Mouse (Mus musculus) kidney, adult 2 months (tissue): ENCODE measurements around the gene Lcmt1.

Experiments used
- CTCF ChIP-seq: fragments of 200-500 bp; conservative IDR thresholded peaks from 2 replicates; pipeline ENCODE4 v1.5.1; 2011; ENCODE audit warnings: low read depth, mild to moderate bottlenecking, control low read depth, low read length, moderate library complexity, mixed read lengths; ENCODE audit not compliant: insufficient read depth, insufficient read length
- POLR2A ChIP-seq: fragments of 200-500 bp; IDR thresholded peaks from one replicate; pipeline ENCODE4 v1.6.1; 2011; ENCODE audit warnings: low read depth, low read length, control low read depth

DNA sequence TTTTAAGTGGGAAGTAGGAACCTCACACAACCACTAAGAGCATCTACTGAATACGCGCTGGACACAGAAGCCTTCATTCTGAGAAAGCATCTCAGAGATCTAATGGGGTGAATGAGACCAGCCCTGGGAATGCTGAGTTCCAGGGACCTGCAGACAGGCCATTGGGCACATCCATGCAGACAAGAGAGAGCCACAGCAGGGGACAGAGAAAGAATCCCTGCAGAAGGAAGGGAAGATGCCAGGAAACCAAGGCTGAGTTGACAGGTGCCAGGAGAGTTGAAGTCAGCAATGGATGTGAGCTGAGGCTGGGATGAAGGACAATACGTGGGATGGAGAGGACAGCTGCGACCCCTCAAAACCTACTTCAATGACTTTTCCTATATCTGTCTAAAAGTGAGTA is 16.5 kb upstream of the Lcmt1 start:
- TF ChIP-seq CTCF (no peak), POLR2A (no peak)
